Mouse (Mus musculus): ENCODE measurements around the gene Cd72.

DNA sequence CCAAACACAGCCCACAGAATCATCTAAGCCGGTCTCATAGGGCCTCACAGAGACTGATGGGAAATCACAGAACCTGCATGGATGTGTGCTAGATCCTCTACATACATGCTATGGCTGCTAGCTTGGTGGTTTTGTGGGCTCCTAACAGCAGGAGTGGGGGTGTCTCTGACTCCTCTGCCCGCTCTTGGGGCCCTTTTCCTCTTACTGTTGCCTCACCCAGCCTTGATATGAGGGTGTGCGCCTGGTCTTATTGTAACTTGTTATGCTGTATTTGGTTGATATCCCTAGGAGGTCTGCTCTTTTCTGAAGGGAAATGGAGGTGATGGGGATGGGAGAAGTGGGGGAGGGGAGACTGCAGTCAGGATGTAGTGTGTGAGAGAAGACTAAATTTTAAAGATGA, 35.2 kb upstream of the Cd72 start:
- TF ChIP-seq CTCF (IDR thresholded peaks at IDR 0.05; ENCODE audit: control insufficient read depth, insufficient read depth, insufficient read length) (no peak), MYOD1 (IDR thresholded peaks at IDR 0.05; ENCODE audit: control insufficient read depth, insufficient read length, low read depth) (no peak)
